Mouse (Mus musculus) neural tube, embryonic 12.5 days (tissue): ENCODE measurements at regions not wholly inside any gene's neighbourhood (a gene's known extent, or its start where the extent isn't known, plus 50 kb on each side); places are given as distances from the start of the nearest gene placed in this dataset.

Experiments used
- ATAC-seq: fragments of 200-750 bp; cut with Nextera tagmentation; 2 replicates; pipeline ENCODE4 v1.8.0; 2017; ENCODE audit warnings: low read depth, mild to moderate bottlenecking, moderate TSS enrichment, moderate library complexity; ENCODE audit not compliant: low FRiP score
- H3K27ac ChIP-seq: fragments of 300-500 bp; sonication (generic); 2 replicates; pipeline ENCODE4 v1.5.1; 2016
- H3K27me3 ChIP-seq: fragments of 300-500 bp; sonication (generic); replicated peaks from 2 replicates; pipeline ENCODE4 v1.6.1; 2016; ENCODE audit warnings: mild to moderate bottlenecking
- H3K36me3 ChIP-seq: fragments of 300-500 bp; sonication (generic); 2 replicates; pipeline ENCODE4 v1.6.1; 2016; ENCODE audit warnings: mild to moderate bottlenecking
- H3K4me1 ChIP-seq: fragments of 300-500 bp; sonication (generic); 2 replicates; pipeline ENCODE4 v1.6.1; 2016
- H3K4me2 ChIP-seq: fragments of 300-500 bp; sonication (generic); replicated peaks from 2 replicates; pipeline ENCODE4 v1.6.1; 2016; ENCODE audit warnings: mild to moderate bottlenecking
- H3K4me3 ChIP-seq: fragments of 300-500 bp; sonication (generic); 2 replicates; pipeline ENCODE4 v1.5.1; 2016
- H3K9ac ChIP-seq: fragments of 300-500 bp; sonication (generic); 2 replicates; pipeline ENCODE4 v1.6.1; 2016; ENCODE audit warnings: mild to moderate bottlenecking
- H3K9me3 ChIP-seq: fragments of 300-500 bp; sonication (generic); 2 replicates; pipeline ENCODE4 v1.6.1; 2016; ENCODE audit warnings: mild to moderate bottlenecking
- WGBS: fragments of 180-500 bp; shearing (Covaris S2); methylation state at CpG from one replicate; pipeline ENCODE4 v1.1.7; 2016; 5-methylcytosine and 5-hydroxymethylcytosine counted together

DNA sequence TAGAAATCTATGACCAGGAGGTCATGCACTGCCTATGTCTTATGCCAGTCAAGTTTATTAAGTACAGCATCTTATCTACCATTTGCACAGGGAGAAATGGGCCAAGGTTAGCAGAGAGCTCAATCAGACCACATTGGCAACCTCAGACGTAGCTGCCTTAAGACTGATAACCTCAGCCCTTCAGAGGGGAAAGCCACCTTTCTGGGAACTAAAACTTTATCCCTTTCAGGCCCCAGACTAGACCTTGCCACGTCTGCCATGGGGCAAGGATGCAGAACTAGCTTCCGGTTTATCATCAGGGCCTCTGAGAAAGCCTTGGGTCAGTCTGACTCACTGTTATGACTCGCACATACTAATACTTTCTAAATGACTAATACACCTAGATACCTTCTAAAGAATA, 188.8 kb upstream of the Agap1 start:
- WGBS = 81% methylated on average over 4 of the region's 4 CpGs

GRCm38 (mm10) chr1:89268806-89269205, 185.8 kb upstream of the Agap1 start:
- H3K4me3 ChIP-seq = no peak overlapping the region
- WGBS = 79% methylated on average over 2 of the region's 2 CpGs

More for the DNA sequence above, 188.8 kb upstream of the Agap1 start:
- no peaks in the 10 kb centered on the region for H3K4me1 ChIP-seq
- no peak overlapping the region for H3K4me2 ChIP-seq
- ATAC-seq = no peak
- no peaks in the 10 kb centered on the region for H3K36me3 ChIP-seq
- no peaks in the 10 kb centered on the region for H3K9me3 ChIP-seq
- H3K27me3 ChIP-seq = no peaks in the 10 kb centered on the region; the same call in 1 of the 2 replicates
- H3K4me3 ChIP-seq = no peak overlapping the region
- no peak overlapping the region for H3K9ac ChIP-seq
- H3K27ac ChIP-seq = no peak overlapping the region

GRCm38 (mm10) chr1:89271743-89272142, 182.9 kb upstream of the Agap1 start:
- Histone ChIP-seq H3K4me2 (no peak overlapping the region), H3K4me3 (no peak overlapping the region), H3K9me3 (no peaks in the 10 kb centered on the region), H3K27me3 (no peaks in the 10 kb centered on the region), H3K27ac (no peak overlapping the region), H3K36me3 (no peaks in the 10 kb centered on the region), H3K9ac (no peak overlapping the region), H3K4me1 (0 out of 2 replicates have a peak, but pooled peaks cover 6% of the 10 kb centered on the region)
- WGBS = 72% methylated on average over 8 of the region's 8 CpGs
- no peak for ATAC-seq

More at GRCm38 (mm10) chr1:89268806-89269205, 185.8 kb upstream of the Agap1 start:
- Histone ChIP-seq H3K9me3 (no peaks in the 10 kb centered on the region), H3K27me3 (no peaks in the 10 kb centered on the region), H3K36me3 (no peaks in the 10 kb centered on the region), H3K4me1 (0 out of 2 replicates have a peak, but pooled peaks cover 6% of the 10 kb centered on the region), H3K9ac (no peak overlapping the region), H3K27ac (no peak overlapping the region), H3K4me2 (no peak overlapping the region)
- no peak for ATAC-seq

- Histone ChIP-seq H3K4me3 (no peak overlapping the region), H3K9ac (no peak overlapping the region), H3K27me3 (no peaks in the 10 kb centered on the region), H3K27ac (no peak overlapping the region), H3K9me3 (no peaks in the 10 kb centered on the region), H3K4me2 (no peak overlapping the region), H3K4me1 (0 out of 2 replicates have a peak, but pooled peaks cover 6% of the 10 kb centered on the region), H3K36me3 (no peaks in the 10 kb centered on the region)
- WGBS = 78% methylated on average over 10 of the region's 10 CpGs
- ATAC-seq = no peak
These were observed 181.6 kb upstream of the Agap1 start for GRCm38 (mm10) chr1:89273021-89273420.

- ATAC-seq = no peak
- 94% methylated on average over 10 of the region's 10 CpGs for WGBS
- H3K9me3 ChIP-seq = no peaks in the 10 kb centered on the region
These were observed 180.7 kb upstream of the Agap1 start for GRCm38 (mm10) chr1:89273786-89274362.

DNA sequence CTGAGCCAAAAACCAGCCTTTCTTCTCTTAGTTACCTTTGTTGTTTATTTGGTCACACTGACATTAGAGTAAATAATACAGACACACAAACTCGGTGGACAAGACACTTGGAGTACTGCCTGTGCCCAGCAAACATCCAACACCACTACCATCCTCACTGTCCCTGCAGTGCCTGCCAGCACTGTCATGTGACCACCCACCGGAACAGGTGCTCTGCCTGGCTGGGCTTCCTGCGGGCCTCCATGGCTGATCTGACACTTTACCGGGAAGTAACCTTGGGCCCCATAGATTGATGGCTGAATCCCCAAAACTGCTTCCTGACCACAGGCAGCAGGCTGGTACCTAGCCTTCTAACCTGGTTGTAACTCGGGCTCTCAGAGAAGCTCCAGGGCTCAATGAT, 175.2 kb upstream of the Agap1 start:
- Histone ChIP-seq H3K27ac (no peak overlapping the region), H3K4me2 (no peak overlapping the region), H3K27me3 (no peaks in the 10 kb centered on the region), H3K4me1 (no peaks in the 10 kb centered on the region), H3K9ac (no peak overlapping the region), H3K4me3 (no peak overlapping the region), H3K36me3 (no peaks in the 10 kb centered on the region), H3K9me3 (no peaks in the 10 kb centered on the region)
- no peak for ATAC-seq
- WGBS = 70% methylated on average over 5 of the region's 5 CpGs

More at GRCm38 (mm10) chr1:89273786-89274362, 180.7 kb upstream of the Agap1 start:
- Histone ChIP-seq H3K36me3 (no peaks in the 10 kb centered on the region), H3K4me1 (0 out of 2 replicates have a peak, but pooled peaks cover 6% of the 10 kb centered on the region), H3K4me3 (no peak overlapping the region), H3K4me2 (no peak overlapping the region), H3K9ac (no peak overlapping the region), H3K27me3 (no peaks in the 10 kb centered on the region), H3K27ac (no peak overlapping the region)

DNA sequence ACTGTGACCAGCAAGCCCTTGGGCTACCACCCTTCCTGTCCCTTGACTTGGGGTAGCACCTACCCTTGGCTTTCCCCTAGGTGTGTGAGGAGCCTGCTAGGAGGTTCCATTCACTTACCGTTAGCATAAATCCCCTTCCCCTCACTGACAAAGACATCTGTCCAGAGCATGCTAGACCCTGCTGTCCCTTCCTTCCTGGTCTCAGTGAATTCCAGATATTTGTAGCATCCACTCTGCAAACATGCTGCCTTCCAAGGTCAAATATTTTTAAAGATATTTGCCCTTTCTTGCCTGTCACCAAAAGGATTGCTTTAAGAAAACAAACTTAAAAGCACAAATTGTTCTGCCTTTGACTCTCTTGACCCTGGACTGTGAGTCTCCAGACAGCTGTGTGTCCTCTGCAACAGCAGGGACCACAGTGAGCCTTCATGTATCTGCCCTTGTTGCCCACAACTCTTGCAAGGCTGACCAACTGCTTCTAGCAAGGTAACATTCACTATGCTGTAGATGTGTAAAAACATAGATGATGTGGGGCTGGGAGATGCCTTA, 173.4 kb upstream of the Agap1 start:
- H3K9ac ChIP-seq = no peak overlapping the region
- no peak overlapping the region for H3K4me2 ChIP-seq
- no peaks in the 10 kb centered on the region for H3K9me3 ChIP-seq
- no peak for ATAC-seq
- 77% methylated on average over 1 of the region's 1 CpGs for WGBS
- no peaks in the 10 kb centered on the region for H3K4me1 ChIP-seq
- H3K27me3 ChIP-seq = no peaks in the 10 kb centered on the region
- no peak overlapping the region for H3K4me3 ChIP-seq
- no peak overlapping the region for H3K27ac ChIP-seq
- H3K36me3 ChIP-seq = no peaks in the 10 kb centered on the region

DNA sequence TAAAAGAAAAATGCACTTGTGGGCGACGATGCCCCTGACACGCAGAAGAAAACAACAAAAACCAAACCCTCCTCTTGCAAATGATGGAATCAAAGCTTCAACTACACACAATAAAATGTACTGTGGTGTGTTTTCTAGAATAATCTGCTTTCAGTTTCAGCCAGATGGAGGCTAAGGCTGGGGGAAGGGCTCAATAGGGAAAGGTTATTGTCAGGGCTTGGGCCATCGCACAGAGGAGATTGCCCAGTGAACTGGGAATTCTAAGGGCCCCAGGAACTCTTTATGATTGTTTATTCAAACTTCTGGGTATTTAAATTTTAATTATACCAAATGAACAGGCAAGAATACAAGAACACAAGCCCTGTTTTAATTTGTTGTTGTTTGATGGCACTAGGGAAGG, 169.6 kb upstream of the Agap1 start:
- WGBS = 69% methylated on average over 4 of the region's 4 CpGs

GRCm38 (mm10) chr1:89287136-89287795, 167.3 kb upstream of the Agap1 start:
- no peak overlapping the region for H3K4me2 ChIP-seq
- no peak overlapping the region for H3K4me3 ChIP-seq
- H3K27ac ChIP-seq = no peak overlapping the region
- H3K9ac ChIP-seq = no peak overlapping the region
- no peaks in the 10 kb centered on the region for H3K9me3 ChIP-seq
- no peaks in the 10 kb centered on the region for H3K4me1 ChIP-seq
- H3K27me3 ChIP-seq = no peaks in the 10 kb centered on the region
- 82% methylated on average over 10 of the region's 10 CpGs for WGBS
- H3K36me3 ChIP-seq = no peaks in the 10 kb centered on the region
- ATAC-seq = no peak

More for the DNA sequence above, 169.6 kb upstream of the Agap1 start:
- no peak for ATAC-seq
- Histone ChIP-seq H3K36me3 (no peaks in the 10 kb centered on the region), H3K9ac (no peak overlapping the region), H3K4me2 (no peak overlapping the region), H3K4me1 (no peaks in the 10 kb centered on the region), H3K4me3 (no peak overlapping the region), H3K27ac (no peak overlapping the region), H3K9me3 (no peaks in the 10 kb centered on the region), H3K27me3 (no peaks in the 10 kb centered on the region)

DNA sequence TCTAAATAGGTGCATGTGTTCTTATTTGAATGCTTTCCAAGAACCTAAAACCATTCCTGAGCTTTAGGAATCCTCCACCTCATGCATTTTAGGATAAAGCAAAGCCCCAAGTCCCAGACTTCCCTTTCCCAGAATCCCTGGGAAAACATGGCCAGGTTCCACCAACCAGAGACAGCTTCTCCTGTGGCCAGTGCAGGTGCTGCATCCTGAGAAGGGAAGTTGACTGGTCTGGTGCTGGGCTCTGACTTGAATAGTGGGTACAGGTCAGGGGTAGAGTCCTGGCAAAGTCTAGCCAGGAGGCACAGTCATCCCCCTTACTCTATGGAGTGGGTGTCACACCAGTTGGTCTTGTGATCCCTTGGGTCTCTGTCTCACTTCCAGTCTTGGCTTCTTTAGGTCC, 166.6 kb upstream of the Agap1 start:
- Histone ChIP-seq H3K9ac (no peak overlapping the region), H3K27me3 (no peaks in the 10 kb centered on the region), H3K4me3 (no peak overlapping the region), H3K4me2 (no peak overlapping the region), H3K9me3 (no peaks in the 10 kb centered on the region), H3K36me3 (no peaks in the 10 kb centered on the region), H3K4me1 (no peaks in the 10 kb centered on the region), H3K27ac (no peak overlapping the region)
- no peak for ATAC-seq

GRCm38 (mm10) chr1:89288921-89289320, 165.7 kb upstream of the Agap1 start:
- no peak for ATAC-seq
- Histone ChIP-seq H3K9me3 (no peaks in the 10 kb centered on the region), H3K4me1 (no peaks in the 10 kb centered on the region), H3K4me2 (no peak overlapping the region), H3K36me3 (no peaks in the 10 kb centered on the region), H3K27ac (no peak overlapping the region), H3K27me3 (no peaks in the 10 kb centered on the region), H3K9ac (no peak overlapping the region), H3K4me3 (no peak overlapping the region)
- 79% methylated on average over 2 of the region's 2 CpGs for WGBS

DNA sequence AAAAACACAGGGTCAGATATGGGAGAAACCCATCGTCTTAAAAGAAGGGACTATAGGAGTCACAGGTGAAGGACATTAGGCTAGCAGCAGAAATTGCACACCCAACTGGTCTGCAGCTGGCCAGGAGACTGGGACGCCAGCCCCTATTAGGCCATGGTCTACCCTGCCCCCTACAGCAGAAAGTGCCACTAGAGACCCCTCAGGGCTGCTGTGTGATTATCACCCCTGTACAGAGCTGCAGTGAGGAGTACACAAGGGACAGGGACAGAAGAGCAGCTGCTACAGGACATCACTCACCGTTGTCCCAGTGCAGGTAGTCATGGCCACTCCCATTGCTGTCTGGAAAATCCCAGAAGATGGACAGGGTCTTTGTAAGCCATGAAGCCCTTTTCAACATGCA, 157.9 kb upstream of the Agap1 start:
- Histone ChIP-seq H3K9ac (no peak overlapping the region), H3K36me3 (no peaks in the 10 kb centered on the region), H3K4me1 (no peaks in the 10 kb centered on the region), H3K9me3 (no peaks in the 10 kb centered on the region), H3K4me3 (no peak overlapping the region), H3K27ac (no peak overlapping the region), H3K27me3 (no peaks in the 10 kb centered on the region), H3K4me2 (no peak overlapping the region)
- no peak for ATAC-seq
- WGBS = 66% methylated on average over 3 of the region's 3 CpGs

DNA sequence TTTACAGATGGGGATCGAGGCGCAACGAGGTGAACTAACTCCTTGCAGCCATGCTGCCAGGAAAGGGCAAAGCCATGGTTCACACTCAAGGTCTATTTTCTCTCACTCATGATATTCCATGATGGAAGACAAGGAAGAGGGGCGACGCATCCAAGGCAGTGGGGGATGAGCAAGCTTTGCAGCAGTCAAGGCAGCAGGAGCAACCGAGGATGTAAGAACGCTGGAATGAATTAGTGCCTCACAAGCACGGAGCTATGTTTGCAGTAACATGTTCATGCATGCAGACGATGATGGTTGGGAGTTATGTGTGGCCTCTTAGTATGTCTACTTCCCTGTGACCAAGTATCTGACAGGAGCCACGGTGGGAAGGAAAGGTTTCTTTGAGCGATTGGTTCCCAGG, 156.8 kb upstream of the Agap1 start:
- Histone ChIP-seq H3K27ac (no peak overlapping the region), H3K9me3 (no peaks in the 10 kb centered on the region), H3K27me3 (no peaks in the 10 kb centered on the region), H3K9ac (no peak overlapping the region), H3K36me3 (no peaks in the 10 kb centered on the region), H3K4me3 (no peak overlapping the region), H3K4me2 (no peak overlapping the region), H3K4me1 (no peaks in the 10 kb centered on the region)
- 90% methylated on average over 11 of the region's 11 CpGs for WGBS
- ATAC-seq = no peak
